Mouse (Mus musculus) liver, embryonic 14.5 days (tissue): ENCODE measurements around the gene BC067074. TPM values are rescaled to one million over a fixed set of nuclear protein-coding genes. Genes with fewer than 3 reads are reported as not detected.

ENCODE experiments used
- ATAC-seq: fragments of 200-750 bp; cut with Nextera tagmentation; 2 replicates; pipeline ENCODE4 v1.8.0; 2017; ENCODE audit warnings: moderate number of reproducible peaks, mild to moderate bottlenecking, moderate library complexity; ENCODE audit not compliant: insufficient read depth
- DNase-seq, 3 experiments: peaks; one replicate each; pipeline ENCODE4 v3.0.0-alpha.2; 2012 to 2013; ENCODE audit warnings: low read depth in 3 of 3, low spot score in 3 of 3
- H3K27ac ChIP-seq: fragments of 300-500 bp; sonication (generic); 2 replicates; pipeline ENCODE4 v1.5.1; 2014; ENCODE audit warnings: moderate library complexity, mild to moderate bottlenecking, control low read depth, inconsistent platforms
- H3K27me3 ChIP-seq: fragments of 300-500 bp; sonication (generic); 2 replicates; pipeline ENCODE4 v1.6.1; 2014; ENCODE audit warnings: mild to moderate bottlenecking, low read length, moderate library complexity; ENCODE audit not compliant: control insufficient read depth, insufficient read depth
- H3K36me3 ChIP-seq: fragments of 300-500 bp; sonication (generic); replicated peaks from 2 replicates; pipeline ENCODE4 v1.6.1; 2014; ENCODE audit warnings: low read depth; ENCODE audit not compliant: control insufficient read depth, insufficient read depth
- H3K4me1 ChIP-seq, 2 experiments: fragments of 200-500 bp in 1 of 2; fragments of 300-500 bp in 1 of 2; sonication (generic) in 1 of 2; replicated peaks; 2 replicates each; pipeline ENCODE4 v1.6.1; 2012 to 2014; ENCODE audit warnings: antibody characterized with exemption in 1 of 2, inconsistent platforms in 1 of 2, low read length in 1 of 2; ENCODE audit not compliant: control insufficient read depth in 2 of 2, insufficient read depth in 2 of 2
- H3K4me2 ChIP-seq: fragments of 300-500 bp; sonication (generic); 2 replicates; pipeline ENCODE4 v1.6.1; 2014; ENCODE audit warnings: low read depth, mild to moderate bottlenecking, control low read depth, moderate library complexity
- H3K4me3 ChIP-seq, 2 experiments: fragments of 200-500 bp in 1 of 2; fragments of 300-500 bp in 1 of 2; sonication (generic) in 1 of 2; 2 replicates each; pipeline ENCODE4 v1.5.1; 2012 to 2014; ENCODE audit warnings: low read depth in 2 of 2, low read length in 2 of 2, mild to moderate bottlenecking in 2 of 2, control low read depth in 1 of 2, inconsistent platforms in 1 of 2, moderate library complexity in 1 of 2; ENCODE audit not compliant: insufficient read depth in 1 of 2
- H3K9ac ChIP-seq: fragments of 300-500 bp; sonication (generic); replicated peaks from 2 replicates; pipeline ENCODE4 v1.6.1; 2014; ENCODE audit warnings: mild to moderate bottlenecking, control low read depth, moderate library complexity
- H3K9me3 ChIP-seq: fragments of 300-500 bp; sonication (generic); 2 replicates; pipeline ENCODE4 v1.6.1; 2016; ENCODE audit warnings: low read length, mixed read lengths; ENCODE audit not compliant: control insufficient read depth
- CTCF ChIP-seq: IDR thresholded peaks from 2 replicates; pipeline ENCODE4 v1.5.1; 2016; ENCODE audit warnings: antibody characterized with exemption, low read depth, control low read depth
- EP300 ChIP-seq: IDR thresholded peaks from 2 replicates; pipeline ENCODE4 v1.6.1; 2016; ENCODE audit warnings: antibody characterized with exemption, low read depth
- WGBS: fragments of 180-500 bp; shearing (Covaris S2); extraction: QIAGEN DNeasy Blood & Tissue Kit; methylation state at CpG from one replicate; pipeline ENCODE4 v1.1.7; 2014; ENCODE audit not compliant: insufficient replicate concordance; 5-methylcytosine and 5-hydroxymethylcytosine counted together
- polyA plus RNA-seq, 2 experiments: library from polyadenylated mRNA; depleted of rRNA in 1 of 2; stranded (reverse) in 1 of 2; unstranded in 1 of 2; fragments of >200 nt; fragmentation: Nextera tagmentation in 1 of 2; extraction: Ambion mirVana in 1 of 2; gene quantifications; 2 replicates each; pipeline versions ENCODE4 v1.2.1 to v1.2.3; 2012 to 2014

The BC067074 gene
- polyA plus RNA-seq, 2 experiments: 0.08 to 0.20 TPM

DNA sequence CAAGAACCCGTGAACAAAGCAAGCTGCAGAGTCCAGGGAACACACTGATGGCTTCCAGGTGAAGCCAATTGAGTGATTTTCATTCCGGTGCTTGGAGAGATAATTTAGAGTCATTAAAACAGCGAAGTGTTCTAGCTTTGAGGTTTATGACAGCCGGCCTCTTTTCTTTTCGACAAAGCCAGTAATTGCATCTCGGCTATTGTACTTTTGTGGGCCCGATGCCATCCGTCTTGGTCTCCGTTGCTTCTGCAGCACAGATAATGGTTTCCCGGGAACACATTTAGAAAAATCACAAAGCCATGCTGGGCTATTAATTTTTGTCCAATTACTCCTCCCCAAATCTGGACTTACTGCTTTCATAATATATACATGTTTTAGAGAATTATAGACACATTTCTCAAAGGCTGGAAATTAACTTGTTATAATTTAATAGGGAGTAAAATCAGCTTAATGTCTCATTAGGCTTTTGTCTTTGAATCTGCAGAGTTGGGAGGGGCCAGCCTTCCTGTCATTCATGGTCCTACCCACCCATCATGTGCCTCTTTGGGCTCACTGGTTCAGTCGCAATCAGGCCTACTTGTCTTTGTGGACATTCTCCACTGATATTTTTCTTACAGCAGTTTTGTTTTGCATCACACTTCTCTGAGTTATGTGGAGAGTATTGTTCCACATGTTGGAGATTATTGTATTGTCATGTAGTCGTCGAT is 64.6 kb downstream of the BC067074 start:
- H3K9ac ChIP-seq: no peak overlapping the region
- DNase-seq (no peak), ATAC-seq (no peak)
- H3K27me3 ChIP-seq: no peaks in the 10 kb centered on the region
- no peak overlapping the region for H3K4me3 ChIP-seq
- WGBS: 73% methylated on average over 13 of the region's 13 CpGs
- no peak overlapping the region for H3K4me2 ChIP-seq
- TF ChIP-seq EP300: no peak
- H3K36me3 ChIP-seq: no peaks in the 10 kb centered on the region
- no peak overlapping the region for H3K27ac ChIP-seq
- H3K4me1 ChIP-seq: no peaks in the 10 kb centered on the region
- no peaks in the 10 kb centered on the region for H3K9me3 ChIP-seq

- Histone ChIP-seq H3K36me3 (no peaks in the 10 kb centered on the region), H3K27ac (no peak overlapping the region), H3K9me3 (no peaks in the 10 kb centered on the region), H3K27me3 (no peaks in the 10 kb centered on the region), H3K4me2 (no peak overlapping the region), H3K4me1 (no peaks in the 10 kb centered on the region), H3K9ac (no peak overlapping the region), H3K4me3 (no peak overlapping the region)
- ATAC-seq (no peak), DNase-seq (no peak)
- 30% methylated on average over 1 of the region's 1 CpGs for WGBS
- TF ChIP-seq EP300 (no peak), CTCF (no peak)
Measured at GRCm38 (mm10) chr13:113359676-113360075, 66.7 kb downstream of the BC067074 start.

GRCm38 (mm10) chr13:113365976-113366375 is 73.0 kb downstream of the BC067074 start:
- ATAC-seq: no peak
- no peak overlapping the region for H3K27ac ChIP-seq
- no peak overlapping the region for H3K9ac ChIP-seq
- H3K27me3 ChIP-seq: no peaks in the 10 kb centered on the region
- H3K4me2 ChIP-seq: no peak overlapping the region
- TF ChIP-seq EP300 (no peak), CTCF (no peak)
- no peaks in the 10 kb centered on the region for H3K9me3 ChIP-seq
- WGBS: 66% methylated on average over 10 of the region's 10 CpGs
- no peak for DNase-seq
- no peaks in the 10 kb centered on the region for H3K4me1 ChIP-seq
- H3K36me3 ChIP-seq: no peaks in the 10 kb centered on the region
- no peak overlapping the region for H3K4me3 ChIP-seq

DNA sequence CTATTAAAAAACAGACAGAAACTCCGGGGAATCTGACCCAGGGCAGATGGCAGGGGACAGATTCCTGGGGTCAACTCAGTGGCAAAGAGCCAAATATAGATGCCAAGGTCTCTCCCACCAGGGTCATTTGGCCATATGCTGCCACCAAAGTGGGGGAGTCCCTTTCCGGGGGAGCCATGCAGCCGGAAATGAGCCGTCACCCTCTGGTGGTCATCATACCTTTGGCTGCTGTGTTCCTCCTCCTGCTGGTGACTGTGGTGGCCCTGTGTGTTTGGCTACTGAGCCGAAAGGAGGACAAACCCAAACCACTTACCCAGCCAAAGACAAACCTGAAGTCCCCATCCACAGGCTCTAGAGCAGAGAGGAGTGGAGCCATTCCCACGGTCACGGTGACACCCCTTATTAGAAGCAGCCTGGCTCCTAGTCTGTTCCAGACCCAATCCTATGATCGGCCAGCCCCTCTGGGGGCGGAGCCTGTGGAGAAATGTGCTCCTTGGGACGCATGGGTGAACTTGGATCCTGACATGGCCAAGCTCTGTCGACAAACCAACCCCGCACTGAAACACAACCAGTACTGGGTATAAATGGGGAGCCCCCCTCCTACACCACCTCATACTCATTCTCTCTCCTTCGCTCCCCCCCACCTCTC is 76.1 kb downstream of the BC067074 start:
- Histone ChIP-seq H3K4me3 (no peak overlapping the region), H3K27me3 (no peaks in the 10 kb centered on the region), H3K9me3 (no peaks in the 10 kb centered on the region), H3K4me2 (no peak overlapping the region), H3K27ac (no peak overlapping the region), H3K4me1 (no peaks in the 10 kb centered on the region), H3K36me3 (no peaks in the 10 kb centered on the region), H3K9ac (no peak overlapping the region)
- DNase-seq: no peak
- ATAC-seq: no peak
- 55% methylated on average over 13 of the region's 13 CpGs for WGBS
- TF ChIP-seq EP300 (no peak), CTCF (no peak)

- 77% methylated on average over 10 of the region's 10 CpGs for WGBS
- Histone ChIP-seq H3K36me3 (no peaks in the 10 kb centered on the region), H3K9ac (no peak overlapping the region), H3K4me2 (no peak overlapping the region), H3K27ac (no peak overlapping the region), H3K9me3 (no peaks in the 10 kb centered on the region), H3K4me3 (no peak overlapping the region), H3K4me1 (no peaks in the 10 kb centered on the region), H3K27me3 (no peaks in the 10 kb centered on the region)
- TF ChIP-seq EP300: no peak
- no peak for TF ChIP-seq CTCF
- ATAC-seq (no peak), DNase-seq (no peak)
Measured at GRCm38 (mm10) chr13:113369622-113370021, 76.7 kb downstream of the BC067074 start.
